Mouse (Mus musculus): ENCODE results near the gene Tnik. TPM values are rescaled to one million over a fixed set of nuclear protein-coding genes. Genes with fewer than 3 reads are reported as not detected.

The Tnik gene
- polyA plus RNA-seq, 1 experiment, result 2.3 TPM

DNA sequence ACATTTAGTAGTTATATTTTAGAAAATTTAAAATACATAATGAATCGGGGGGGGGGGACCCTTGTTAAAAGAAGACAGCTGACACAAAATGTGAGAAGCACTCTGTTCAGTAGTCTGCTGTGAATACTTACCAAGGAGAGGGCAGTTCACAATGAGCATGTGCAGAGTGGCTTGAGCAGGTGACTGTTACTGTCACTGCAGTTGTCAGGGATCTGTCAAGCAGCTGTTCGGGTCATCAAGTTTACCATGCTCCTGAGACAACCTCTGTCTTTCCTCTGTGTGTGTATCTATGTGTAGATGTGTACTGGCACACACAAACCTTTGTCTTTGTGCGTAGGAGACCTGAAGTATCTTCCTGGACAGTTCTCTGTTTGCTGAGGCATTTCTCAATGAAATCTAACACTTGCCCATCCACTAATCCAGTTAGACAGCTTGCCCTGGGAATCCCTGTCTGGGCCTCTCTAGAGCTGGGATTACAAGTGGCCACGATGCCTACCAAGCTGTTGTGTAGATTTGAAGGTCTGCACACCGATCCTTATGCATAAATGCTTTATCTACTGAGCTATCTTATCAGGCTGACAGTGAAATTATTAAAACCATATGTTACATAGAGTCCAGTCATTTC lies 154.2 kb downstream of the Tnik start:
- no peak overlapping the region for H3K4me3 ChIP-seq (ENCODE audit: low read depth, low read length)
- TF ChIP-seq POLR2A (IDR thresholded peaks at IDR 0.05; ENCODE audit: insufficient read depth, low read length) (no peak), EP300 (IDR thresholded peaks at IDR 0.05; ENCODE audit: insufficient read depth, low read depth, low read length) (no peak), CTCF (IDR thresholded peaks at IDR 0.05; ENCODE audit: low read depth, low read length) (no peak)
- H3K27me3 ChIP-seq (ENCODE audit: control insufficient read depth, insufficient read depth, low read length, poor library complexity, severe bottlenecking), result no peaks in the 10 kb centered on the region
- H3K36me3 ChIP-seq (ENCODE audit: control insufficient read depth, insufficient read depth, low read length, poor library complexity, severe bottlenecking), result no peaks in the 10 kb centered on the region
- no peaks in the 10 kb centered on the region for H3K4me1 ChIP-seq (ENCODE audit: control insufficient read depth, insufficient read depth, low read length)
- no peak overlapping the region for H3K27ac ChIP-seq (ENCODE audit: insufficient read depth, low read length)
- H3K9me3 ChIP-seq (replicated peaks; ENCODE audit: control insufficient read depth, insufficient read depth, low read length, poor library complexity, severe bottlenecking), result no peaks in the 10 kb centered on the region
- H3K9ac ChIP-seq (ENCODE audit: low read depth, poor library complexity, severe bottlenecking), result no peak overlapping the region

GRCm38 (mm10) chr3:28420194-28420593 lies 157.2 kb downstream of the Tnik start:
- Histone ChIP-seq H3K4me3 (ENCODE audit: low read depth, low read length) (no peak overlapping the region), H3K27me3 (ENCODE audit: control insufficient read depth, insufficient read depth, low read length, poor library complexity, severe bottlenecking) (no peaks in the 10 kb centered on the region), H3K9me3 (replicated peaks; ENCODE audit: control insufficient read depth, insufficient read depth, low read length, poor library complexity, severe bottlenecking) (no peaks in the 10 kb centered on the region), H3K27ac (ENCODE audit: insufficient read depth, low read length) (no peak overlapping the region), H3K9ac (ENCODE audit: low read depth, poor library complexity, severe bottlenecking) (no peak overlapping the region), H3K4me1 (ENCODE audit: control insufficient read depth, insufficient read depth, low read length) (no peaks in the 10 kb centered on the region), H3K36me3 (ENCODE audit: control insufficient read depth, insufficient read depth, low read length, poor library complexity, severe bottlenecking) (no peaks in the 10 kb centered on the region)
- TF ChIP-seq POLR2A (IDR thresholded peaks at IDR 0.05; ENCODE audit: insufficient read depth, low read length) (no peak), EP300 (IDR thresholded peaks at IDR 0.05; ENCODE audit: insufficient read depth, low read depth, low read length) (no peak), CTCF (IDR thresholded peaks at IDR 0.05; ENCODE audit: low read depth, low read length) (no peak)

DNA sequence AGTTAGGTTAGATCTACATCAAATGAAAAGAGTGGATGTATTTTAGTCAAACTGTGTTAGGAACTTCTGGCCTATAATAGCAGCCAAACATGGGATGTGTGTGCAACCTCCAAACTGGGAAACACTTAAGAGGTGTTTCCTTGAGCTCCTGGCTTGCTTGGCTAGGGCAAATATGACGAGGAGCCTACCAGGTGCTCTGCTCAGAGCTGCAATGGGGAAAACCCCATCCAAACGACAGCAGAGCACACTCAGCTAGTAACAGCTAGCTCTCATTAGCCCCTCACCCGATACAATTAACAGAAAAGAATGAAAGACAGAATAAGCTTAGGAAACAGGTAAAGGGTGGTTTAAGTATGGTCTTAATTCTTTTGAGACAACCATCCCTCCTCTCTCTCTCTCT lies 157.7 kb downstream of the Tnik start:
- TF ChIP-seq POLR2A (IDR thresholded peaks at IDR 0.05; ENCODE audit: insufficient read depth, low read length), result no peak
- no peak for TF ChIP-seq EP300 (IDR thresholded peaks at IDR 0.05; ENCODE audit: insufficient read depth, low read depth, low read length)
- TF ChIP-seq CTCF (IDR thresholded peaks at IDR 0.05; ENCODE audit: low read depth, low read length), result no peak
- no peak overlapping the region for H3K9ac ChIP-seq (ENCODE audit: low read depth, poor library complexity, severe bottlenecking)
- no peaks in the 10 kb centered on the region for H3K27me3 ChIP-seq (ENCODE audit: control insufficient read depth, insufficient read depth, low read length, poor library complexity, severe bottlenecking)
- H3K9me3 ChIP-seq (replicated peaks; ENCODE audit: control insufficient read depth, insufficient read depth, low read length, poor library complexity, severe bottlenecking), result no peaks in the 10 kb centered on the region
- no peak overlapping the region for H3K27ac ChIP-seq (ENCODE audit: insufficient read depth, low read length)
- no peaks in the 10 kb centered on the region for H3K36me3 ChIP-seq (ENCODE audit: control insufficient read depth, insufficient read depth, low read length, poor library complexity, severe bottlenecking)
- H3K4me3 ChIP-seq (ENCODE audit: low read depth, low read length), result no peak overlapping the region
- no peaks in the 10 kb centered on the region for H3K4me1 ChIP-seq (ENCODE audit: control insufficient read depth, insufficient read depth, low read length)

- Histone ChIP-seq H3K9ac (ENCODE audit: low read depth, poor library complexity, severe bottlenecking) (no peak overlapping the region), H3K27ac (ENCODE audit: insufficient read depth, low read length) (no peak overlapping the region), H3K4me3 (ENCODE audit: low read depth, low read length) (no peak overlapping the region), H3K27me3 (ENCODE audit: control insufficient read depth, insufficient read depth, low read length, poor library complexity, severe bottlenecking) (no peaks in the 10 kb centered on the region), H3K36me3 (ENCODE audit: control insufficient read depth, insufficient read depth, low read length, poor library complexity, severe bottlenecking) (no peaks in the 10 kb centered on the region), H3K9me3 (replicated peaks; ENCODE audit: control insufficient read depth, insufficient read depth, low read length, poor library complexity, severe bottlenecking) (no peaks in the 10 kb centered on the region), H3K4me1 (ENCODE audit: control insufficient read depth, insufficient read depth, low read length) (no peaks in the 10 kb centered on the region)
- TF ChIP-seq CTCF (IDR thresholded peaks at IDR 0.05; ENCODE audit: low read depth, low read length) (no peak), POLR2A (IDR thresholded peaks at IDR 0.05; ENCODE audit: insufficient read depth, low read length) (no peak), EP300 (IDR thresholded peaks at IDR 0.05; ENCODE audit: insufficient read depth, low read depth, low read length) (no peak)
Observed at GRCm38 (mm10) chr3:28421798-28422197, 158.8 kb downstream of the Tnik start.

GRCm38 (mm10) chr3:28422221-28422620 lies 159.2 kb downstream of the Tnik start:
- no peak overlapping the region for H3K4me3 ChIP-seq (ENCODE audit: low read depth, low read length)
- H3K4me1 ChIP-seq (ENCODE audit: control insufficient read depth, insufficient read depth, low read length), result no peaks in the 10 kb centered on the region
- no peak overlapping the region for H3K9ac ChIP-seq (ENCODE audit: low read depth, poor library complexity, severe bottlenecking)
- H3K9me3 ChIP-seq (replicated peaks; ENCODE audit: control insufficient read depth, insufficient read depth, low read length, poor library complexity, severe bottlenecking), result no peaks in the 10 kb centered on the region
- no peak for TF ChIP-seq POLR2A (IDR thresholded peaks at IDR 0.05; ENCODE audit: insufficient read depth, low read length)
- TF ChIP-seq CTCF (IDR thresholded peaks at IDR 0.05; ENCODE audit: low read depth, low read length), result no peak
- no peak for TF ChIP-seq EP300 (IDR thresholded peaks at IDR 0.05; ENCODE audit: insufficient read depth, low read depth, low read length)
- H3K36me3 ChIP-seq (ENCODE audit: control insufficient read depth, insufficient read depth, low read length, poor library complexity, severe bottlenecking), result no peaks in the 10 kb centered on the region
- H3K27me3 ChIP-seq (ENCODE audit: control insufficient read depth, insufficient read depth, low read length, poor library complexity, severe bottlenecking), result no peaks in the 10 kb centered on the region
- H3K27ac ChIP-seq (ENCODE audit: insufficient read depth, low read length), result no peak overlapping the region

GRCm38 (mm10) chr3:28425911-28426310 lies 162.9 kb downstream of the Tnik start:
- Histone ChIP-seq H3K4me1 (ENCODE audit: control insufficient read depth, insufficient read depth, low read length) (no peaks in the 10 kb centered on the region), H3K36me3 (ENCODE audit: control insufficient read depth, insufficient read depth, low read length, poor library complexity, severe bottlenecking) (no peaks in the 10 kb centered on the region), H3K27ac (ENCODE audit: insufficient read depth, low read length) (no peak overlapping the region), H3K9ac (ENCODE audit: low read depth, poor library complexity, severe bottlenecking) (no peak overlapping the region), H3K9me3 (replicated peaks; ENCODE audit: control insufficient read depth, insufficient read depth, low read length, poor library complexity, severe bottlenecking) (no peaks in the 10 kb centered on the region), H3K4me3 (ENCODE audit: low read depth, low read length) (no peak overlapping the region), H3K27me3 (ENCODE audit: control insufficient read depth, insufficient read depth, low read length, poor library complexity, severe bottlenecking) (no peaks in the 10 kb centered on the region)
- TF ChIP-seq CTCF (IDR thresholded peaks at IDR 0.05; ENCODE audit: low read depth, low read length) (no peak), POLR2A (IDR thresholded peaks at IDR 0.05; ENCODE audit: insufficient read depth, low read length) (no peak), EP300 (IDR thresholded peaks at IDR 0.05; ENCODE audit: insufficient read depth, low read depth, low read length) (no peak)
